Mouse (Mus musculus) testis, postnatal 10 days (tissue): Measurements from ENCODE around the gene Hist2h2bb.

Experiments used
- DNase-seq: peaks from one replicate; pipeline ENCODE4 v3.0.0; 2021; ENCODE audit warnings: low spot score

Gene Hist2h2bb

GRCm38 (mm10) chr3:96300706-96301529 lies 31.4 kb downstream of the Hist2h2bb start:
- DNase-seq: no peak

- DNase-seq: no peak
Observed at GRCm38 (mm10) chr3:96302076-96302475, 32.5 kb downstream of the Hist2h2bb start.

- no peak for DNase-seq
Observed at GRCm38 (mm10) chr3:96306506-96306905, 37.0 kb downstream of the Hist2h2bb start.

- DNase-seq: no peak
Observed at GRCm38 (mm10) chr3:96309441-96309840, 39.9 kb downstream of the Hist2h2bb start.

- no peak for DNase-seq
Observed at GRCm38 (mm10) chr3:96312341-96313098, 43.0 kb downstream of the Hist2h2bb start.
